Mouse (Mus musculus) neural tube, embryonic 10.5 days (tissue): Measurements from ENCODE around the gene Rdh16.
"Not testable (repeated sequence)": the region's sequence is repeated elsewhere in the genome, so short reads cannot be mapped to it uniquely, and the experiment has no call there.

Experiments used
- DNase-seq: peaks from one replicate; pipeline ENCODE4 v3.0.0-alpha.2; 2017; ENCODE audit warnings: low spot score; ENCODE audit errors: extremely low spot score

The Rdh16 gene

DNA sequence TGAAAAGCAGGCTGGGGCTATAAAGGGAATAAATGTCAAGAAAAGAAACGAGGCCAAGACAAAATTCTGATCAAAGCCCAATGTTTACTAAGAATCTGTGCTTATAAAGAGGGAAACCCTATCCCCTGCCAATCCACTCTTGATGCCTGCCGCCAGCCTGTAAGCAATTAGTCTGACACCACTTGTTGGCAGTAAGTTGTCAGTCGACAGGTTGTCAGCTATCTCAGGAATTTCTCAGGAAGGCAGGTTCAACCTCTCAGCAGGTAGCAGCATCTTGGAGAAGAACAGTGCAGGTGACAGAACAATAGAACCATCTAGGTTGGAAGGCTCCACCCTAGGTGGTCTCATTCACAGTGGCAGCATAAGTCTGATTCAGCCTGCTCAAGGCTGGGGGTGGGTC, 28.2 kb downstream of the Rdh16 start:
- no peak for DNase-seq

DNA sequence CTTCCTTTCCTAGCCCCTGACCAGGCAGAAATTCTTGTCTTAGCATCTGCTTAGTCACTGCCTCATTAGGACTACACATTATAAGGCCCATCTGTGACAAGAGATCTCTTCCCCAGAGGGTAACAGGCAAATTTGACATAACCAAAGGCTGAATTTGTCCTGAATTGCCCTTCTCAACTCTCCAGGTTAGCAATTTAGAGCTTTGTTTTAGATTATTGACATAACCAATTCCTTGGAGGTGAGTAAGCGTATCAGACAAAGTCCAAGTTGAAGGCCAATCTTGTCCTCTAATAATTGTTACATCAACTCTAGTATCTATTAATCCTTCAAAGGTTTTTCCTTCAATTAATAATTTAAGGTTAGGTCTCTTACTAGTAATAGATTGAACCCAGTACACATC, 33.2 kb downstream of the Rdh16 start:
- not testable (repeated sequence) for DNase-seq

DNA sequence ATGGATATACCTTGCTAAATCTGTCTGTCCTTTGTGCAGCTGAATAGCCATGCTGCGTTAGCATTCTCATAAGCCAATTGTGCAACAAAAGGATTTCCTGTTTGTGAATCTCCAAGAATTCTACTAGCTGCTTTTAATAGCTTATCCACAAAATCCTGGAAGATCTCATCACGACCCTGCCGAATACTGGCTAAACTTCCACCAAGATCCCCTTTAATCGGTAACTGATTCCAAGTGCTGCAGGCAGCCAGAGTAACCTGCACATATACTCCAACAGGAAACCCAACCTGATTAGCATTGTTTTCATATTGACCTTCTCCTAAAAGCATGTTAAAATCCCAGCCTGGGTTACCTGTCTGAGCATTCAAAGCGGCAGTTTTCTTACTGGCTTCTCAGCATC, 34.3 kb downstream of the Rdh16 start:
- no peak for DNase-seq

DNA sequence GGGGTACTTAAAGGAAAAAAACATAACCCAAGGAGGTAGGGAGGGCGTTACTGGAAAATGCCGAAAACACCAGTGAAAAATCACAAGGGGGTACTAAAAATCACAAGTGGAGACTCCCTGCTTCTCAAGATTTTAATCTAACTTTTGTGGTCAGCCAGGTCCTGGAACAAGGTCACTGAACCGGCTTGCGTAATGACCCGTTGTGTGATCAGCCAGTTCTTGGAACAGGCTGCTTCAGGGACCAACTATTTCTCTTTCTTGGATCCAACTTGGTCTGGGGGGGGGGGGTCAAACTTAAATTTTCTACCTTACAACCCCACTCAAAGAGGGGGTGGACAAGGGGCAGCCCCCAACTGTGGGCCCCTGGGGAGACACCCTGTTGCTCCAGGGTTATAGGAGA, 36.8 kb downstream of the Rdh16 start:
- DNase-seq = not testable (repeated sequence)

DNA sequence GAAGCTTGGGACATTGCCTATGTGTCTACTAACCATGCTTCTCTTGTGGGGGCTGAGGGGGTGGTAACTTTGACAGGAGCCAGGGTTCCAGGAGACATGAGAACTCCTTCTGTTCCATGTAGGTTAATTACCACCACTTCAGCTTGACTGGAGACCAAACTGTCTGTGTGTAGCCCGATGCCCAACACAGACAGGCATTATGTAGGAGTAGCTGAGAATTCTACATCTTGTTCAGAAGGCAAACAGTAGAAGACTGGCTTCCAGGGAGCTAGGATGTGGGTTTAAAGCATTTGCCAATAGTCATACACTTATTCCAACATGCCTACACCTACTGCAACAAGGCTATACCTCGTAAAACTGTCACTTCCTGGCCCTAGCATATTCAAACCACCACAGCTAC, 37.6 kb downstream of the Rdh16 start:
- DNase-seq = no peak

DNA sequence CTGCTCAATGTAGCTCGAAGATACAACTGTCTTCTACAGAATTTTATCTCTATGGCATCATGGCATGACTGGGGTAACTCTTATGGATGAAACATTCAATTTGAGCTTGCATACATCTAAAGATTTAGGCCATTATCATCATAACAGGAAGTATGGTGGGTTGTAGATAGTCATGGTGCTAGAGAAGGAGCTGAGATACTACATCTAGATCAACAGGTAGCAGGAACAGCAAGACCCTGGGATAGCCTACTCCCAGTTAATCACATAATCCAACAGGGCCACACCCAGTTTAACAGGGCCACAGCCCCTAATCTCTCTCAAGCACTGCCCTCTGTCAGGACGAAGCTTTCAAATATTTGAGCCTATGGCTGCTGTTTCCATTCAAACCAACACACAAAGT, 39.8 kb downstream of the Rdh16 start:
- DNase-seq = no peak

DNA sequence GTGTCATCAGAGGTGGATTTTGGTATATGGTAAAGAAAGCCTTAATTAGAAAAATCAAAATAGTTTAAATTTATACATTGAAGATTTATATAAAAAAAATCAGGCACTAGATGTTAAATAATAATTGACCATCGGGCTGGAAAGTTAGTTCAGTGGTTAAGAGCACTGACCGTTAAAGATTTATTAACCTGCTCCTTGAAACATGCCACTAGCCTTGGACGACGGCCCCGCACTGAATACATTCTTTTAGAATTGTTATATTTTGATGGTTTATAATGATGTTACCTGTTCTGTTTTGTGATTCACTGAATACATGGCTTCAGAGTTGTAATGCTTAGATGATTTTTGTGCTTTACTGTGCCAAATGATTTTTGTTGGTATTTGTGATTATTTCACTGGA, 45.0 kb downstream of the Rdh16 start:
- not testable (repeated sequence) for DNase-seq

DNA sequence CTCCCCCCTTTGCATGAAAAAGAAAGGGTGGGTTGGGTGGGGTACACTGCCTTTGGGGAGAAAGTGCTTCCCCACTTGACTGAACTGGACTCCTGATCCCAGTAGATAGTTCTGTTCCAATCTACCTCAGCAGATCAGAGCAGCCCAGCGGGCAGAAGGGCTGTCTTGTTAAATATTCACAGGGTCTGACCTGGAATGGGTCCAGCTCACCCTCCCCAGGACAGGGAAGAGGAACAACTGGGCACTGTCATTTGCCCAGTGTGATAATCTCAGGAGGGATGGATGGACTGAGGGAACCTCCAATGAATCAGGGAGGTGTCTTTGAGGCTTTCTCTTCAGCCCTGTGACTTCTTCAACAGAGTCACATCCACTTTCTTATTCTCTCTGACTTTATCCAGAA, 47.1 kb downstream of the Rdh16 start:
- no peak for DNase-seq

DNA sequence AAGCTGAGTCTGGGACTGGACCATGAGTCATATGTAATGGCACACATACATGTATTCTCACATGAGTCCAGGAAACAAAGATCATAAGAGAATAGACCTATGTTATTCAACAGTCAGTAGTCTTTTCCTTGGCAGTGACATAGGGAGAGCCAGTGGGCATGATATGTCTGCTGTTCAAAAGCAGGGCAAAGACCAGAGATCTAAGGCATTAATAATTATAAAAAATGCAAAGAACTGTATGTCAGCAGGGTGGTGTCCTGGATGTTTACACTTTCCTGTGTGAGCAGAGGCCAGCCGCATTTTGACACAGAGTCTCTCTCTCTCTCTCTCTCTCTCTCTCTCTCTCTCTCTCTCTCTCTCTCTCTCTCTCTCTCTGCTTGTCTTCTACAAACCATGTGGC, 48.7 kb downstream of the Rdh16 start, which contains the start of gene Rdh19:
Rdh19 (plus strand) TSS at position 301 of the 400 bp plus-strand sequence.
- no peak for DNase-seq

DNA sequence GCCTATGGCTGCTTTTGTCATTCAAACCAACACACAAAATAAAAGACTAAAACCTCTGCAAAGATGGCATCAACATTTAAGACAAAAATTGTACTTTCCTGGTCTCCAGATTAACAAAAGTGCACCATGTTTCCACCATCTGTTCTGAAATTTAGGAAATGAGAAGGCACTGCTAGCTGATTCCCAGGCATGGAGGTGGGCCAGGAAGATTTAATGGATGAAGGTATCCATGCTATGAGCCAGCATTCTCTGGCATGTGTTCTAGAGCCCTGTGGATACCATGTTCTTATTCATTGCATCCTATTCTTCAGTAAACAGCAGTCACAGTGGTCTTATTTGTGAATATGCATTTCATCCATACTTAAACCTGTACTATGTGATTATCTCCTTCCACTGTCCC, 55.4 kb downstream of the Rdh16 start:
- DNase-seq = no peak

DNA sequence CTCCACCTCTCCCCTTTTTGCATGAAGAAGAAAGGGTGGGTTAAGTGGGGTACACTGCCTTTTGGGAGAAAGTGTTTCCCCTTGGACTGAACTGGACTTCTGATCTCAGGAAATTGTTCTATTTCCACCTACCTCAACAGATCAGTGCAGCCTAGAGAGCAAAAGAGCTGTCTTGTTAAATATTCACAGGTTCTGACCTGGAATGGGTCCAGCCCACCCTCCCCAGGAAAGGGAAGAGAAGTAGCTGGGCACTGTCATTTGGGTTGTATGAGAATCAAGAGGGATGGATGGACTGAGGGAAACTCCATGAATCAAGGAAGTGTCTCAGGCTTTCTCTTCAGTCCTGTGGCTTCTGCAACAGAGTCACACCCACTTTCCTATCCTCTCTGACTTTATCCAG, 64.0 kb downstream of the Rdh16 start:
- DNase-seq = no peak

DNA sequence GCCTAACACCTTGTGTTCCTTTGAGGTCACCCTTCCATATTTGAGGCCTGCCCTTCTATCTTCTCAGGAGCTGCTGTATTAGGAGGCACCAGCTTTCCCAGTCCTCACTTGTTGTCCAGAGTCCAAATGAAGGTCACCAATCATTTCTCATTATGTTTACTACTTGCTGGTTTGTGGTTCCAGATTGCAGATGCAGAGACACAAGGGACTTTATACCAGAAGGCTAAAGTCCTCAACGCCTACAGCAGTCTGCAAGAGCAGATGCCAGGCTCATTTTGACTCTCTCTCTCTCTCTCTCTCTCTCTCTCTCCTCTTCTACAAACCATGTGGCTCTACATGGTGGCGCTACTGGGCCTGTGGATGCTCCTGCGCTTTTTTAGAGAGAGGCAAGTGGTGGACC, 65.3 kb downstream of the Rdh16 start, which contains the start of gene Rdh16f2:
Rdh16f2 (plus strand) TSS at position 243 of the 400 bp plus-strand sequence.
- DNase-seq = no peak

DNA sequence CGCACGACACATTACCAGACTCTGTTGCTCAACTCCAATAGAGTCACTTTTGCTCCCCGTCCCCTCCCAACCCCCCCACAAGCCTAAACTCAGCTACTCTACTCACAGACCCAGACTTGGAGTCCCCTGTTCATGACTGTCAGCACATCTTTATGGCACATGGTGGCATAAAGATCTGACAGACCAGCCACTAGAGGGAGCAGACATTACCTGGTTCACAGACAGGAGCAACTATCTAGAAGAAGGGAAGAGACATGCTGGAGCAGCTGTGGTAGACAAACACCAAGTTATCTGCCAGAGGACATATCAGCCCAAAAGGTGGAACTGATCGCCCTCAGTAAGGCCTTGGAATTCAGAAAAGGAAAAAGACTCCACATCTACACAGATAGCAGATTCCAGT, 71.5 kb downstream of the Rdh16 start:
- DNase-seq = no peak

DNA sequence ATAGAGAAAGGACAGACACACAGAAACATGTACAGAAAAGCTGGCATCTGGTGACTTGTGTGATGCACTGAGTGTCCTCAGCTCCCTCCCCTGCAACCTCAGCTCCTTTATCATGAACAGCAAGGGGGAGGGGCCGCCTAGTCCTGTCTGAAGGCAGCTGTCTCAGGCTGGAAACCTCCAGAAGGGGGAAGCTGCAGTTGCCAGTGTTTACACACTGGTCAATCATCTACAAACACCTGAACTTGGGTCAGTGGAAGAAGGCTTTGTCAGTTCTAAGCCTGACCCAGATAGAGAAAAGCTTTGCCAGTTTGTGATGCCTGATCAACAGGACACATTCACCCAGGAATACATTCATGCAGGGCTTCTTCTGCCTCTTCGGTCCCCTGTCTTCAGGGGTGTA, 76.7 kb downstream of the Rdh16 start:
- no peak for DNase-seq

DNA sequence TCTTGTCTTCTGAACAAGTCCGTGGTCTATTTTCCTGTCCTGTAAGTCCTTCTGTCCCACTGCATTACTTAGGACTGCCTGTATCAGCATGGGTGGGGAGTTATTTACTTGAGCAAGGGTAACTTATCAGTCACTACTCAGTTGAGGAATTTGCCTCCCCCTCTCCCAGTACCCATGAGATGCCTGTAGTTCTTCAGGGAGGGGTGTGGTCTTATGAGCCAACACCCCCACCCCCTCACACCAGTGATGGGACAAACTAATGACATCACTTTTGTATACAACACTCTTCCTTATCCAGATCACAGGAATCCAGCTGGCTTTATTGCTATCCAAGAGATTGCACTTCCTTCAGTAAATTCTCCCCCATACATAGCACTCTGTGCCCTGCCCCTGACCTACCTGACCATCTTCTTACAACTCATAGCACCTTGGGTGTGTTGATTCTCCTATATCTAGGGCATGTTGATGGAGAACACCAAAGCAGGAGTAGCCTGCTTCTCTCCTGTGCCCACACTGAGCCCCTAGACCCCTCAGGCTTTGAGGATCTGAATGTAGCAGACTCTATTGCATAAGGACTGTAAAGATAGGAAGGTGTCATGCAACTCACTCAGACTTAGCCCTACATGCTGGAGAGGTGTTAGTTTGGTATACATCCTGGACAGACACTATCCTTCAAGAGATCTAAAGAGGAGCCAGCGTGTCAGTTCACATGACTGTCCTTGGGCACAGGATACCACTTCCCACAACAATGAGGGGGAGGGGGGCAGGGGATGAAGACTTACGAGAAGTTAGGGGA, 77.5 kb downstream of the Rdh16 start:
- no peak for DNase-seq

DNA sequence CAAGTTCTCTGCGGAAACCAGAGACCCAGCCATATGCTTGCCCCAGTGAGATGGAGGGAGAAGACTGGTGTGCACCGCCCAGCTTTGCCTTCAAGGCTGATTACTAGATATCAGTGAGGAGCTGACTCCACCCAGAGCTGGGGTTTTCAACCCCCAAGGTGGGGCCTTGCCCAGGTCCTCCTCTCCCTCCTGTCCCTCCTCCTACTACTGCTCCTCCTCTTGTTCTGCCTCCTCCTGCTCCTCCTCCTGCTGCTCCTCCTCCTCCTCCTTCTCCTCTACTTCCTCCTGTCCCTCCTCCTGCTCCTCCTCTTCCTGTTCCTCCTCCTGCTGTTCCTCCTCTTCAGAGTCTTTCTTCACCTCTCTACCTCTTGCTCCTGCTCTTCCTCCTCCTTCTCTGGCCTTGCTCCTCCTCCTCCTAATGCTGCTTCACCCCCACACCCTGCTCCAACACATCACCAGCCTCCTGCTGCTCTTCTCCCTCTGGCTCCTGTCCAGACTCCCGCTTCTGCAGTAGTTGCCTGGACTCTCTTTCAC, 78.3 kb downstream of the Rdh16 start:
- no peak for DNase-seq

DNA sequence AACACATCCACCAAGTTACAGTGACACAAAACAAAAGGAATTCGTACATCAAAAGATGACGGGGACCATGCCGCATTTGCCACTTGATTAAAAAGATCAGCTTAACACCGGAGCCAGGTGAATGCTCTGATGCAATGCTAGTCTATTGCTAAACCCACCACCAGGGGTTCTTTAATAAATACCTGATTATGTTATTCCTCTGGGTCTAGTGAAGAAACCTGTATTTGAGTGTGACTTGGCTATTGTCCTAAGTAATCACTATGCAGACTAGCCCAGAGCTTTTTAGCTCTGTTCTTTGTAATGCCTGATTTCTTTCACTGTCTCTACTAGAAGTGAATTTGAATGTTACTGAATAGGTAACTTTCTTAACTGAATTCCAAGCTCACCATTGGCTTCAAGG, 80.1 kb downstream of the Rdh16 start:
- DNase-seq = no peak

DNA sequence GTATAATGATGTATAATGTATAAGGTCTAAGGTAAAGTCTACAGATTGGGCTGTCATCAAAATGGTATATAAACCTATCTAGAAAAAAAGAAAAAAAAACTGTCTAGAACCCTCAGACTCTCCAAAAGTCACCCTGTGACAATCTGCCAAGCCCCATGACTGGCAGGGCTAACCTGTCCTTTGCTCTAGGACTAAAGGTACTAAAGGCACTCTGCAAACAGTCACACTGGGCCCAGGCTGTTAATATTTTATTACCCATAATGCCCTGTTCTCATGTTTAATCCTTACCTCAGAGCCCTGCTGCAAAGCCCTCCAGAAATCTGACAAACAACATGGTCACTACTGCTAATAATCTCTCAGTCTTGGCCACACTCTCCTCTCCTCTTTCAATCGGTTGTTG, 85.6 kb downstream of the Rdh16 start:
- DNase-seq = no peak

DNA sequence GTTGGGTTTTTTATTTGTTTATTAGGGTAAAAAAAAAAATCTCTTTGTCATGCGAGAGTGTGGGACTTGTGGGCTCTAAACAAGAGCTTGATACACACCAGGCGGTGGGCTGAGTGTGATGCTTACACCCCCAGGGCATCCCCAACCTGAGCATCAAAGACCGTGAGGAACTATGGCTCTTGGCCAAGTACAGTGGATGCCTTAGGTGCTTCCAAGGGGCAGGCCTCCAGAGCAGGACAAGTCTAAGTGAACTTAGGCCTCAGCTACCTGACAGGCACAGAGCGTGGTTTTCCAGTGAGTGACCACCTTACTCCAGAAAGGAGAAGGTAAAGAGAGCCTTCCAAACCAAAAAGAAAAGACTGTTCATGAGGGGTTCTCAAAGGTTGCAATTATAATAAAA, 86.0 kb downstream of the Rdh16 start:
- no peak for DNase-seq

DNA sequence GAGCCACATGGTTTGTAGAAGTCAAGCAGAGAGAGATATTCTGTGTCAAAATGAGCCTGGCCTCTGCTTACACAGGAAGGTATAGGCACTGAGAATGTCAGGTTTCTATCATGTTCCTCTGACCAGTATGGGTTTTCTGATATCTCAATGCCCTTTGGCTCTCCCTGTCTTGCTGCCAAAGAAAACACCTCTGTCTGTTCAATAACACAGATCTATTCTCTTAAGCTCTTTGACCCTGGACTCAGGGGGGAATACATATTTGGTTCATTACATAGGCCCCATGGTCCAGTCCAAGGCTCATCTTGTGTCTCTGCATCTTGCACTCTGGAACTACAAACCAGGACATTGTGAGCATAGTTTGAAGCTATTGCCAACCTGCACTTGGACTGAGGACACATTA, 87.7 kb downstream of the Rdh16 start, which contains the start of gene Rdh7:
Rdh7 (minus strand) TSS at position 213 of the 400 bp plus-strand sequence.
- DNase-seq = no peak

DNA sequence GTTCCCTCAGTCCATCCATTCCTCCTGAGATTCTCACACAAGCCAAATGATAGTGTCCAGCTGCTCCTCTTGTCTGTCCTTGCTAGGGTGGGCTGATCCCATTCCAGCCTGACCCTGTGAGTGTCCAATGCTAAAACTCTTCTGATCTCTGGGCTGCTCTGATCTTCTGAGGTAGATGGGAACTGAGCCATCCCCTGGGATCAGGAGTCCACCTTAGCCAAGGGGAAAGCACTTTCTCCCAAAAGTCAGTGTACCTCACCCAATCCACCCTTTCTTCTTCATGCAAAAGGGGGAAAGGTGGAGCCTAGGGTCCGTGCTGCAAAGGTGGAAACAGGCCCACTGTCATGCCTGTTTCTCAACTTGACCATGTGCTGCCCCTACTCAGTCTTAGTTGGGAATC, 90.5 kb downstream of the Rdh16 start:
- no peak for DNase-seq

DNA sequence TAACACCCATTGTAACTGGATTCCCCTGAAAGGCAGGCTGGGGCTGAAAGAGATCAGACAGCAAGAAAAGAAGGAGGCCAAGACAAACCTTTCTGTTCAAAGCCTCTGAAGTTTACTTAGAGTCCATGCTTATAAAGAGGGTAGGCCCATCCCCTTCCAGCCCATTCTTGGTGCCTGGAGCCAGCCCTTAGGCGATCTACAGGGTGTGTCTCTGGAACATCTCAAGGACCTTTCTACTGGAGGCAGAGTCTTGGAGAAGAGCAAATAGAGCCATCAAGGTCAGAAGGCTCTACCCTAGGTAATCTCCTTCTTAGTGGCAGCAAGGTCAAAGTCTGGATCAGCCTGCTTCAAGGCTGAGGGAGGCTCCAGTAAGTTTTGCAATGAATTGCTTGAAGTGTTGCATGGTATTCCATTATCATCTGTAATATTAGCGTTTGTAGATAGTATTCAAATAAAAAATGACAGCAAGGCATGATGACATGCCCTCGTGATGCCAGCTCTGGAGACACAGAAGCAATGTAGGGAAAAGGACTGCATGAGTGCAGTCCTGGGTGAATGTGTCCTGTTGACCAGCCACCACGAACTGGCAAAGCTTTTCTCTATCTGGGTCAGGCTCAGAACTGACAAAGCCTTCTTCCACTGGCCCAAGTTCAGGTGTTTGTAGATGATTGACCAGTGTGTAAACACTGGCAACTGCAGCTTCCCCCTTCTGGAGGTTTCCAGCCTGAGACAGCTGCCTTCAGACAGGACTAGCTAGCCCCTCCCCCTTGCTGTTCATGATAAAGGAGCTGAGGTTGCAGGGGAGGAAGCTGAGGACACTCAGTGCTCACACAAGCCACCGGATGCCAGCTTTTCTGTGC, 92.4 kb downstream of the Rdh16 start:
- DNase-seq = not testable (repeated sequence)
